Mouse (Mus musculus) brain, embryonic 18.5 days (tissue): ENCODE data around the gene Tshr.
A peak's percentile ranks its signal among the peaks of the same experiment; 100 is the strongest.
"Not testable (repeated sequence)": the region's sequence is repeated elsewhere in the genome, so short reads cannot be mapped to it uniquely, and the experiment has no call there.

Experiments
- DNase-seq: peaks from one replicate; pipeline ENCODE4 v3.0.0-alpha.2; 2012; ENCODE audit warnings: low read depth, low spot score

The Tshr gene

DNA sequence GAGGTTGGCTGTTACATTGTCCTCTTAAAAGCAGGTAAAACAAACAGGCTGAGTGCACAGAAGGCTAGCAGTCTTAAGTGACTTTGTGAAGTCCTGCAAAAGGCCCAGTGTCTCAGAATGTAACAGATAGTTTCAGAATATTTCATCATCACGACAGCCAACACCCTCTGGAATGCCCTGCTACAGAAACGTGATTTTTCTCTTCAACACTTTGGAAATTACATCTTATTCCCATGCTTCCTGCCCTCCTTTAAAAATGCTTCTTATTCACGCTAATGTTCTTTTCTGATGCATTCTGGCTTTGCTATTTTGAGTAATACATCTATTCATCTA lies 111.8 kb downstream of the Tshr start:
- DNase-seq, result no peak

DNA sequence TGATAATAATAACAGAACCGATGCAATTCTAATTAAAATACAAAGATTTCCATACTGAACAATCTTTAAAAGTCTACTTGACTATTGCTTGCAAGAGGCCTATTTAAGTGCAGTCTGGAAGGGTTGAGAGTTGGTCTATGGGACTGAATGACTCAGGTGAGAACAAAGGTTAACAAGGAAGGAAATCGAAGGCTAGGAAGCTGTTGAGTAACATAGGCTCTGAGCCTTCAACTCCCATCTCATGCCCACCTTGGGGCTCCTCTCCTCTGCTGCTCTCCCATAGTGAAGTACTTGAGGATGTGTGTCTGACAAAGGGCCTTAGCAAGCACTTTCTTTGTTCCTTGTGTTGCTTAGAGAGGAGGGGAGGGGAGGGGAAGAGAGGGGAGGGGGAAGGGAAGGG lies 116.1 kb downstream of the Tshr start:
- no peak for DNase-seq

DNA sequence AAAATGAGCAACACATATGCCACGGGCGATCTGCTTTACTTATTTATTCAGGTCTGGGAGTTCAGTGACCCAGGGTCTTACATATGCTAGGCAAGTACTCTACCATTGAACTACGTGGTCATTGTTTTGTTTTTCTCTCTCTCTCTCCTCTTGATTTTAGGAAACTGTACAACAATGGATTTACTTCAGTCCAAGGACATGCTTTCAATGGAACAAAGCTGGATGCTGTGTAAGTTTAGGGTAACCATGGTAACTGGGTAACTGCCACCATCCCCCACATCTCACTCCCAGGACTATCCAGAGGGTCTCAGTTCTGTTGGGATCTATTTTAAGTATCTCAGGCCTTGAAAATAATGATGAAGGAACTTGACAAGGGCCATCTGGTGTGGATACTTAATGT lies 127.4 kb downstream of the Tshr start:
- DNase-seq, result peak; percentile 60

DNA sequence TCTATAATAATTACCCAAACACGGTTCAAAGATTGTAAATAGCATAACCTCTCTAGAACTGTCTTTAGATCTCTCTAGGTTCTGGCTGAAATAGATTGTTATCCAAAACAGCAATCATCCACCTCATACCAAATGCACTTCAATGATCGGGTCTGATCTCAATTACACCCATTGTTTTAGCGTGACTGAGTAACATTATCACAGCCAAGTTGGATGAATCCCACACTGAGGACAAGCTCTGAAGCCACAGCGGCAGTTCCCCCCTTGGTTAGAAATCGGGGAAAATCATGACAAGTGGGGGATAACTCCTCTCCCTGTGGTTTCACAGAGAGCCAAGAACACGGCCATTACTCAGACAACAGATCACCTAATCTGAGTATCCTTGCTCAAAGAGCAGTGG lies 129.6 kb downstream of the Tshr start:
- DNase-seq, result no peak

DNA sequence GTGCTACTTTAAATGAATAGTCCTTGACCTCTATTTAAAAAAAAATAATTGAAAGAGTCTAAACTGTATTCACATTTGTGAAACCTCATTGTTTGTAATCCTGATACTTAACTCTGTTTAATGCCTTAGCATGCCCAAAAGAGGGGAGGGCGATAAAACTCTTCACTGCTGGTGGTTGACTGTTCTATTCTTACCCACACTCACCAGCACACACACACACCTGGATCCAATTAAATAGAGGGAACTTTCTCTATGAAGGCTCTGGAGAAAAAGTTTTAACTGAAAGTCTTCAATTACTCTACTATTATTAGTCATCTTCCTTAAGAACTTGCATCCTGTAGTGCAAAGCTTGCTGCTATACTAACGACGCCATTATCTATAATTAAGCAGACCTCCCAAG lies 133.4 kb downstream of the Tshr start:
- no peak for DNase-seq

DNA sequence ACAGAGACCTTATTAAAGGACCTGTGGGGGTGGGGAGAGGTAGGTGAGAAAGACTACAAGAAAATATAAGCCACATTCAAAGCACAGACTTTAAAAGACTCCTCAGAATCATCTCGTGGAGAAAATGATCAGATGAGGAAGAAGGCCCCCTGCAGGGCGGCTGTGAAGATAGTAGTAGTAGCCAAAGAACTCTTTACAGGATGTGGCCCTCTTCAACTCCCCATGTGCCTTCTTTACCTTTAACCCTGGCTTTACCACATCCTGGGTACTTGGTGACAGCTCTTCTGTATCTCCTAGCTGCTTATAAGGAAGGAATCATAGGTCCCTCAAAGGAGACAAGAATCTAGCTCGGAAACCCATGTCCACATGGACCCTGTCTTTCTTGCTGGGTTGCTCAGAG lies 139.3 kb downstream of the Tshr start:
- no peak for DNase-seq

DNA sequence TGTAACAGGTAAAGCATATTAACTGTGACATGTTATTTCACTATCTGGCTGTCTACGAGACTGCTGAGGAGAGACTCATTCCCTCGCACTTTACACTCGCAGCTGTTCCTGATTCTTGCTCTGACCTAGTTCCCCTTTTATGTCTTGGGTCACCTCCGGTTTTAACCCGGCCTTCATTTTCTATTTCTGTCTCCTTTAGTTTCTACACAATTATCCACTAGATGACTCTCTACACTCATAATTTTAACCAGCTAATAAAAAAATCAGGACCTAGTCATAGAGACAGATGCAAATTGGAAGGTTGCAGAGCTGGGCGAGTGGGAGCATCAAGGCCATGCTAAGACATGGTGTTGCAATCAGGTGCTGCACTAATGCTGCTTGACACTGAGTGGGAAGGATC lies 150.2 kb downstream of the Tshr start:
- DNase-seq, result no peak

DNA sequence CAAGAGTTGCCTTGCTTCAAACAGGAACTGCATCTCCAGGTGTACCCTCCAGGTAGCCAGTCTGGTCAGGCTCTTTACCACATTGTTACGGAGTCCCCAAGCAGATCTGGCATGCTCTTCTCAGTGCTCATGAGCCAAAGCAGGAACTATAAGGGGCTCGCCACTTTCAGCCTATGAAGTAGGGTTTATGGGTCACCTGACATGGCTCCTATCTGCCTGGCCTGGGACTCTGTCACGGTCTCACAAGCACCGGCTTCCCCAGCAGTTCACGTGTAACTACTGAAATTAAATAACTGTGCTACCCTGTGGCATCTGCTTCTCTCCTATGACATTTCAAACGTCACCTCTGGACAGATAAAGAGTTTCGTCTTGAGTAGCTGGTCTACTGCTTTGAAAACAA lies 155.8 kb downstream of the Tshr start:
- DNase-seq, result no peak

DNA sequence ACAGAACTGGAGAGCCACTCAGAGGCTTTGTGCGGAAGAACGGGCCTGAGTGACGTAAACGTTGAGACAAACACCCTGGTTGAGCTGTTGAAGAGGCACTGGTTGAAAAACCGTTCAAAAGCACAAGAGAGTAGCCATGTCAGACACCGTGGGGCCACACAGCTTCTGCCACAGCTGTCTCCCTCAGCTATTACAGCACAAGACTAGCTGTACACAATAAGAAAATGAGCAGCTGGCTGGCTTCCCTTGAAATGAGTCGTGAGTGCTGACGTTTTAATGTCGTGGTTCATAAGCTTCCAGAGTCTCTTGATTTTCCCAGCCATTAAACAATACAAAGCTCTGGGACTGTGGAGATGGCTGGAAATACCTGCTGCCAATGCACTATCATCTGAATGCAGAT lies 165.1 kb downstream of the Tshr start:
- no peak for DNase-seq

DNA sequence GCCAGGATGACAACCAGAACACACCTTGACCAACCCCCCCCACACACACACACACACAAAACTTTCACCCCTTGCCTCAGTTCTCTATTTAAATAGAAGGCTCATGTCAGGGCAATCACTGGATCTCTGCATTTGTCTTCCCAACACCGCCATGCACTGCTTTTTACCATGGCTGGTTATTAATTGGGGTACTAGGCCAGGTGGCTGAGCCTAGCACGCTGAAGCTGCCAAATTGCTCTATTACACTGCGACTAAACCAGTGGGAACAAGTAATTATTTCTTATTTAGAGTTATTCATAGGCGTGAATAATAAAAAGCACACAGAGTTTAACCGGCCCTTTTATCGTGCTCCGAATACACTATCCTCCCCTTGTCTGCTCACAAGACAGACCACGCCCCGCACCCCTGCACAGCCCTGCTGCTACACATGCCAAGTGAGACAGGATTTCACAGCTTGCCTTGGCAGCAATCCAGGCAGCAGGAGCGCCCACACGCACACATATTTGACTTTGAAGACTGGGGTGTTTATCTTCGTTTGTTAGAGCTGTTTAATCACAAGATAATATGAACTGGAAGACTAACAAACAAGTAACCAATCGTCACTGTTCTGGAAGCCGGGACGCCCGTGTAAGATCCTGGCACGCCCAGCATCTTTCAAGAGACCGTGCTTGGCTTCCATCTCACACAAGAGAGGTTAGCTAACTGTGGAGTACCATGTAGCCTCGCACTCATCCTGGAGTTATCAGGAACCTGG lies 167.6 kb downstream of the Tshr start:
- peak; percentile 69 for DNase-seq

DNA sequence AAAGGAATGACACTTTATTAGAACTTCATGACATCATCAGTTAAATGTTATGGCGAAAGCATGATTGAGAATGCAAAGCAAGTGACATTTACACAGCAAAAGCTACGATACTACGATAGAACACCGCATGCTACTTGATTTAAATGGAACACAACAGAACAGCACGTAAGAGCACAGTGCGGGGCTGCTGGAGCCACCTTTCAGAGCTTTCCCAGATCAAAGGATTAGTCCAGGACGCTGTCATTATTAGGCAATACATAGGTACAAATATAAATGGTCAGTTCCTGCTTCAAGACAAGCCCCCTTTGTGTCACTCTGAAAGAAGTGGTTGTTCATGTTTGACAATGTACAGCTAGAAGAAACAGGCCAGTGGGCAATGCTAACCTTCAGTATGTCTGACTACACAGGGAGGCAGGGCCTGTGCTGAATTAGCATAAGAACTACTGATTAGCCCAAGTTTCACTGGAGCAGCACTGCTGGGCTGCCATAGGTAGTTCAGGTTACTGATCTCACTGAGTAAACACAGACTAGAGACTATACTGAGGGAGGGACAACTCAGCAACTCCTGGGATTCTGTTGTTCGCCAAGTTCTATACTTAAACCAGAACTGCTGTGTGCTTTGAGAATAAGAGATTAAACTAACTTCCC lies 173.1 kb downstream of the Tshr start:
- not testable (repeated sequence) for DNase-seq

DNA sequence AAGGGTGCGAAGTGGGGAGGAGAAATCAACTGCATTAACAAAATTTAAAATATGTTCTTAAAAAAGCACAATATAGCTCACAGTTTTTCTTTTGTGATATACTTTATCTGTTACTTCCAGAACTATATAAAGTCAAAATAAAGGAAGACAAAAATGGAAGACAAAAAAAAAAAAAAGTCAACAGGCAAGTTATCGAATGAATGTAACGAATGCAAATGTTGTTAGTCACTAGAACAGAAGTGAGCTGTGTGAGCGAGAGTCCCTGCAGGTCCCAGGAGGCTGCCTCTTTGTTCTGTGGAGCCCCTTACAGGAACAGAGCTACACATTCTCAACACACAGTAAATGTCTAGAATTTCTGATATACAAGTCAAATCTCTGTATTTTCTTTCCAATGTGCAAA lies 173.8 kb downstream of the Tshr start:
- not testable (repeated sequence) for DNase-seq

DNA sequence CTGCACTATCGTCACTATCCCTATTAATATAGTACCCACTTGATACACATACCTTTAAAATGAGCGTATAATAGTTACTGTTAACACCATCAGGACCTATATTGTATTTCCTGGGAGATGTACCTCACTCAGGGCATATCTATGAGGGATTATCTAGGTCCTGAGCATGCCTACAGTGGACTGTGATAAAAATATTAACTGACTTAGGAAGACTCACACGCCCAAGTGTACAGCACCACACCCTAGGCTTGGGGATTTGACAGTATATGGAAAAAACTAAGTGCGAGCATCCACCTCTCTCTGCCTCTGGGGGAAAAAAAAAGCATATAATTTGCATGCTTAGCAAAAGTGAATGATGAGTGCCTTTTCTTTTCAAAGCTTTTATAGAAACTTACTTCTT lies 182.8 kb downstream of the Tshr start:
- no peak for DNase-seq

DNA sequence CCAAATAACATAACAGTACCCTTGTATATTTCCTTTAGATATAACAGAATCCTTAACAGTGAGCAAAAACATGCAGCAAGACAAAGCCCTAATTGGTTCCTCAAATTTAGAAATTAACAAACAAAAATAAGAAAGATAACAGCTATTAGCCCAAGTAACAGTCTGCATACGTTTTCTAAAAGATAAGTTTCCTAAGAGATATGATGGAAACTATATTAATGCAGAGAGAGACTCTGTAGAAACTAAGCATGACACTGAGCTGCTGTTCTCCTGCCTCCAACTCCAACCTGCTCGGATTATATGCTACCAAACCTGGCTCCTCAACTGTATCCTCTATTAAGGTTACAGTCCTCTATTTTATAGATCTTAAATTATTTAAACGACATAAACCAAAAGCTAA lies 184.9 kb downstream of the Tshr start:
- no peak for DNase-seq

DNA sequence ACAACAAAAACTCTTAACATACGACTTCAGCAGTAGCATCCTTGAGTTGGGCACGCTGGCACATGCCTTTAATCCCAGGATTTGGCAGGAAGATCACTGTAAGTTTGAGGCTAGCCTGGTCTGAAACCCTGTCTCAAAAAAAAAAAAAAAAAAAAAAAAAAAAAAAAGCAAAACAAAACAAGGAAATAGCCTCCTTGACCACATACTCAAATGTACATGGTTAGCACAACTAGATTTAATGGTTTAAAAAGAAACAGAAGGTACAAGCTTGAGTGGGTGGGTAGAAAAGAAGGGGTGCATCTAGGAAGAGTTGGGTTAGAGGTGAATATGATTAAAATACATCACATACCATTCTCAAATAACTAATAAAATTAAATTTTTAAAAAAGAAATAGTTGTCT lies 187.3 kb downstream of the Tshr start:
- DNase-seq, result no peak

DNA sequence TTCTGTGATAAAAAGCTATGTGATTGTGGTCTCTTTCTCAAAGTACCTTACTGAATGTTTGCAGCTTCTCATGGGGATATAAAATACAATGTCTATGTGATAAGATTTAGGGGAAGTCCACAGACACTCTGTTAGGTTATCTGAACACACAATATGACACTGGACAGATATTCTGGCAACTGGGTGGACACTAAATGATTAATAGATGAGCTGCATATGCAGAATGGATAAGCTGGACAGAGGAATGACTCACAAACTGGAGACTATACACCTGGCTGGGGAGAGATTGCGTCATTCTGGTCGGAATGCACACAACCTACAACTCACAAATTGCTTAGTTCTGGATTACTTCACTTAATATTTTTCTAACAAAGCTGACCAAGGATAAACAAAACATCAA lies 195.3 kb downstream of the Tshr start:
- DNase-seq, result no peak

DNA sequence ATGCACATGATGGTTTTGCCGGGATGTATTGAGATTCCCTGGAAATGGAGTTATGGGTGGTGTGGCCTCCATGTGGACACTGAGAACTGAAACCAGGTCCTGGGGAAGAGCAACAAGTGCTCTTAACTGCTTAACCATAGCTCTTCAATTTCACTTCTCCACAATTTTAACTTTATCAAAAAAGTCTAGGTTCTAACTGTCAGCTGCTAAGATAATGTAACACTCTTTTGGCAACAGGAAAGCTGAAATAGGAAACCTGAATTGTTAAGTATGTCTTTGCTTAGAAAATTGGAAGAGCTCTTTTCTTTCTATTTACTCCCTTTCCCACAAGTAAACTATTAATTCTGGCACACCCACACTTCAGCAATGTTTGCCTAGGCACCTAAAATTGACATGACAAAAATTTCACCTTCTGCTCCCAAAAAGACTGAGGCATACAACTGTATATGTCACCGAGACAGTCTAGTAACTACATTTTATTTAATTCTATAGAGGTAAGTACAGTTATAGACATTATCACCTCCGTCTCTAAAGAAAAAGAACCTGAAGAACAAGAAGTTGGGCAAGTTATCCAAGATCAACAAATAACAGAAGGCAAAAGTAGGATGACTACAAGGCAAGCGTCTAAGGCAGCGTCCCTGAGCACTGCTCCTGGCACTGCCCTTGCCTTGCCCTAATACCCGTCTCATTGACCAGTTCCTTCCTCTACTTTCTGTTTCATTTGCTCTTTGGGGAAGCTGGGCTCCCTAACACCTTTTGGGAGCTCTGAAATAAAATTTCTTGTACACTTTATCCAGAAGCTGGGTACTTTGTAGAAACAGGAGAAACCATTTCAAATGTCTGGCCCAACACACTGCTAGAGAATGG lies 197.1 kb downstream of the Tshr start:
- no peak for DNase-seq

DNA sequence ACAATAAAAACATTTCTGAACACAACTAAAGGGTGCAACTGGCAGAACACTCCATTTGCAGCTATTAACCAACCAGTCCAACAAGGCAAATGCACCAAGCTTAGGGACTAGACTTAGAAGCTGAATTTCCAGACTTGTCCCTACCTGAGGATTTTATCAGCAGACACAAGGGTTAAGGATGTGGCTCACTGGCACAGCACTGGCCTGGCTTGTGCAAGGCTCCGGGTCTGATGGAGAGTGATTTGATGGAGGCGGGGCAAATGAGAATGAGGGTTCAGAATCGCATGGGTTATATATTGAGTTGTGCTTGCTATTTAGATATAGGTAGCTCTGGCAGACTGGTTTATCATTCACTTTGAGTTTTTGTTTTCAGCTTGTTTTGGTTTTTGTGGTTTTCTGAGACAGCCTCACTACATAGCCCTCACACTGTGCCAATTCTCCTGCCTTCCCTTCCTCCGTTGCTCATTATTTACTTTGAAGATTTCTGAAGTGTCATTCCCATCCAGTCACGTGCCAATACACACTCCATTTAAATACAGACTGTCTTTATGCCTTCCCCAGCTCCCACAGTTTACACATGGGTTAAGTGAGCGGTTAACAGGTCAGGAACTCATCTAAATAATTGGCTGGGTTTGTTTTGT lies 198.1 kb downstream of the Tshr start:
- DNase-seq, result no peak

DNA sequence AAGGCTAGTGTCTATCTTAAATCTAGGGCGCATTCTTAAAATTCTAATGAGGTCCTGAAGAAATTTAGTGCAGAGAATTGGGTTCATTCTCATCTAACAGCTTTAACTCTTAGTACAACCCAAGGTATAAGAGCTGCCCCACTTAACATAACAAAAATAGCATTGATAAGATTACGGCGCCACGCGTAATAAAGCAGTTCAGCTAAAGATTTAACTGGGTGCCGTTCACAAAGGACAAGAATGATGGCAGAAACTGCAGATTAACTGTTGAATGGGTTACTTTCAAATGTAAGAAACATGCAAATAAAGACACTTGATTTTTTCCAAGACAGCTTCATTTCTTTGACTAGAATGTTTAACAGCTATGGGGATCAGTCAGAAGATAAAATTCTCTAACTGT lies 199.0 kb downstream of the Tshr start:
- no peak for DNase-seq

DNA sequence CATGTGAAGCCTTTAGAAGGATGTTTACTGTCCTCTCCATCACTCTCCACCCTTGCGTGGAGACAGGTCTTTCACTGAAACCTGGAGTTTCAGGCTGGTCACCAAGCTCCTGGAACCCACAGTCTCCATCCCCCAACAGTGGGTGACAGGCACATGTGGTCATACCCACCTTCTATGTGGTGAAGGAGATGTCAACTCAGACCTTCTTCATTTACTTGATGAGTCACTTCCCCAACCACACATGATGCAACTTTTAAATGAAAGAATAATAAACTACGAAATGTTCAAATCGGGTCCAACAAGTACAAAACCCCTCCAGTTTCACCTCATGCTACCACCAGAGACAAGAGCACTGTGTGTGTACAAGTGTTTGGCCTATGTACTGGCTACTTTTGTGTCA lies 200.8 kb downstream of the Tshr start:
- no peak for DNase-seq

DNA sequence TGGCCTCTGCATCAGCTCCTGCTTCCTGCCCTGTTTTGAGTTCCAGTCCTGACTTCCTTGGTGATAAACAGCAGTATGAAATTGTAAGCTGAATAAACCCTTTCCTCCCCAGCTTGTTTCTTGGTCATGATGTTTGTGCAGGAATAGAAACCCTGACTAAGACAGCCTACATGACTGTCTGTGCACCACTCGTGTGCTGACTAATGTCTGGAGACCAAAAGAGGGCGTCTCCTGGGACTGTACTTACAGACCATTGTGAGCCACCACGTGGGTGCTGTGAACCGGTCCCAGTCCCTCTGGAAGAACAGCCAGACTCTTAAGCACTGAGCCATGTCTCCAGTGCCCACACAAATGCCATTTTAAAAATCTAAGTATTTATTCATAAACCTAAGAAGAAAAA lies 201.5 kb downstream of the Tshr start:
- not testable (repeated sequence) for DNase-seq

DNA sequence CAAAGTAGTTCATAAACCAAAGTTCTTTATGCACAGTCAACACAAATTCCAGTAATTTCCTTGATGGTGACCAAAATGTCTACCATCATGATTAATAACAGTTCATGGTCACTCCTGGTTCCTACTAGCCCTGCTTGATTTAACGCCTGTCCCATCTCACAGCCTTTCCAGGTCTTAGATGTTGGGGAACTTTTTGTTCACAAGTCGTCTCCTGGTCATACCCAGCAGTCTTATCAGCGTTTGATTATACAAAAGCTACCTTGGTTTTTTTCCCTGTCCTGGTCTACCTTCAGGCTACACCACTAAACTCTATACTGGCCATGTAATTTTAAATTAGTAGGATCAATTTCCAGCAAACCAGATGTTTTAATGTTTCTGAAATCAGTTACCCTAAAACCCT lies 202.7 kb downstream of the Tshr start:
- DNase-seq, result no peak
